Mouse (Mus musculus) heart, adult 11 months (tissue): Measurements from ENCODE around the gene St8sia4.
A peak's percentile ranks its signal among the peaks of the same experiment; 100 is the strongest.
"Not testable (repeated sequence)": the region's sequence is repeated elsewhere in the genome, so short reads cannot be mapped to it uniquely, and the experiment has no call there.

Experiments used
- DNase-seq: peaks from one replicate; pipeline ENCODE4 v3.0.0; 2022

The St8sia4 gene

GRCm38 (mm10) chr1:95591101-95591500 lies 76.3 kb downstream of the St8sia4 start:
- DNase-seq, result no peak

GRCm38 (mm10) chr1:95590108-95590507 lies 77.3 kb downstream of the St8sia4 start:
- peak; percentile 85 for DNase-seq

GRCm38 (mm10) chr1:95589471-95589870 lies 77.9 kb downstream of the St8sia4 start:
- DNase-seq, result no peak

GRCm38 (mm10) chr1:95583310-95583709 lies 84.1 kb downstream of the St8sia4 start:
- DNase-seq, result no peak

- no peak for DNase-seq
Measured at GRCm38 (mm10) chr1:95582264-95582663, 85.1 kb downstream of the St8sia4 start.

GRCm38 (mm10) chr1:95572619-95573540 lies 94.5 kb downstream of the St8sia4 start:
- no peak for DNase-seq

- no peak for DNase-seq
Measured at GRCm38 (mm10) chr1:95571106-95571505, 96.3 kb downstream of the St8sia4 start.

GRCm38 (mm10) chr1:95554556-95554955 lies 112.8 kb downstream of the St8sia4 start:
- not testable (repeated sequence) for DNase-seq

GRCm38 (mm10) chr1:95541460-95541859 lies 125.9 kb downstream of the St8sia4 start:
- DNase-seq, result no peak
